Mouse (Mus musculus) G1E (cell line): ENCODE measurements around the gene Nod1. TPM values are rescaled to one million over a fixed set of nuclear protein-coding genes. Genes with fewer than 3 reads are reported as not detected.

Source experiments
- ATAC-seq: 2 replicates; pipeline ENCODE4 v1.8.0; 2016; ENCODE audit warnings: mild to moderate bottlenecking; ENCODE audit not compliant: insufficient number of reproducible peaks, poor library complexity, low FRiP score, severe bottlenecking; ENCODE audit errors: extremely low read depth
- DNase-seq: peaks from one replicate; pipeline ENCODE4 v3.0.0; 2012; ENCODE audit warnings: low spot score
- H3K27me3 ChIP-seq: 2 replicates; pipeline ENCODE4 v1.6.1; 2012; ENCODE audit warnings: mild to moderate bottlenecking, low read length, inconsistent platforms; ENCODE audit not compliant: insufficient read depth
- H3K36me3 ChIP-seq: replicated peaks from 2 replicates; pipeline ENCODE3; 2012; ENCODE audit warnings: mild to moderate bottlenecking, inconsistent platforms
- H3K4me1 ChIP-seq: 2 replicates; pipeline ENCODE4 v1.6.1; 2012; ENCODE audit warnings: low read depth, low read length, inconsistent platforms, mixed read lengths; ENCODE audit not compliant: insufficient read depth
- H3K4me3 ChIP-seq: 2 replicates; pipeline ENCODE4 v1.5.1; 2012; ENCODE audit warnings: low read depth, mild to moderate bottlenecking, inconsistent platforms, low read length, moderate library complexity, mixed read lengths
- H3K9me3 ChIP-seq: replicated peaks from 2 replicates; pipeline ENCODE4 v1.6.1; 2012; ENCODE audit warnings: inconsistent platforms
- CTCF ChIP-seq: IDR thresholded peaks from 2 replicates; pipeline ENCODE4 v1.5.1; 2012; ENCODE audit warnings: low read depth, low read length, inconsistent platforms, mixed read lengths
- GATA1 ChIP-seq: IDR thresholded peaks from 2 replicates; pipeline ENCODE4 v1.6.1; 2012; ENCODE audit warnings: borderline replicate concordance, low read length, inconsistent platforms, mixed read lengths
- GATA2 ChIP-seq: IDR thresholded peaks from 2 replicates; pipeline ENCODE4 v1.6.1; 2012; ENCODE audit warnings: low read depth, low read length, inconsistent platforms, borderline replicate concordance
- POLR2AphosphoS5 ChIP-seq: IDR thresholded peaks from 2 replicates; pipeline ENCODE4 v1.6.1; 2012; ENCODE audit warnings: low read depth, low read length, inconsistent platforms; ENCODE audit not compliant: insufficient replicate concordance
- TAL1 ChIP-seq: conservative IDR thresholded peaks from 2 replicates; pipeline ENCODE4 v1.6.1; 2012; ENCODE audit warnings: low read depth, low read length, inconsistent platforms, mixed read lengths
- polyA plus RNA-seq: library from polyadenylated mRNA; stranded (reverse); fragments of >175 nt; gene quantifications from 2 replicates; pipeline ENCODE4 v1.2.3, GENCODE M21; 2012
- total RNA-seq, 2 experiments: library from RNA; stranded (forward) in 1 of 2; stranded (reverse) in 1 of 2; fragments of 200-1000 nt in 1 of 2; fragments of >200 nt in 1 of 2; fragmentation: Nextera tagmentation in 1 of 2; gene quantifications; 2 replicates each; pipeline ENCODE4 v1.2.3; 2014 to 2017

The Nod1 gene
- total and polyA plus RNA-seq, 3 experiments = 0.03 to 0.11 TPM; not detected in 1

DNA sequence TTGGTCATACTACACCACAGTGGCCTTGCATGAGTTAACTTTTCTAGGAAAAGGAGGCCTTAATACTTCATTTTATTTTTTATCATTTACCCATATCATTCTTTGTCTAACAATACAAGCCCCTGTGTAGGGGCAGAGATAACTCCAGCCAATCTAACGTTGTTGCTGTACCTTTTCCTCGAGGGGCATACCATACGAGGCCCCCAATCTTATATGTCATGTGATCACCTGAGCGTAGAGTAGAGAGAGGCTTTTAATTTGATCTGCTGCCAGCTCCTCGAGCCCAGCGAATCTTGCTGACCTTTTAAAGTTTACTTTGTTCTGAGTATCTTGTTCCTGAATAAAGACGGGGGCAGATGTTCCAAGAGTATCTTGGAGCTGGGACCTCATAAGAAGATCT, 40.1 kb upstream of the Nod1 start:
- no peaks in the 10 kb centered on the region for H3K36me3 ChIP-seq
- H3K4me1 ChIP-seq = peaks cover 12% of the 10 kb centered on the region
- TF ChIP-seq GATA1 (no peak), POLR2AphosphoS5 (no peak), GATA2 (no peak), CTCF (no peak), TAL1 (no peak)
- ATAC-seq (no peak), DNase-seq (no peak)
- peaks cover 34% of the 10 kb centered on the region for H3K27me3 ChIP-seq
- no peak overlapping the region for H3K4me3 ChIP-seq
- no peaks in the 10 kb centered on the region for H3K9me3 ChIP-seq

DNA sequence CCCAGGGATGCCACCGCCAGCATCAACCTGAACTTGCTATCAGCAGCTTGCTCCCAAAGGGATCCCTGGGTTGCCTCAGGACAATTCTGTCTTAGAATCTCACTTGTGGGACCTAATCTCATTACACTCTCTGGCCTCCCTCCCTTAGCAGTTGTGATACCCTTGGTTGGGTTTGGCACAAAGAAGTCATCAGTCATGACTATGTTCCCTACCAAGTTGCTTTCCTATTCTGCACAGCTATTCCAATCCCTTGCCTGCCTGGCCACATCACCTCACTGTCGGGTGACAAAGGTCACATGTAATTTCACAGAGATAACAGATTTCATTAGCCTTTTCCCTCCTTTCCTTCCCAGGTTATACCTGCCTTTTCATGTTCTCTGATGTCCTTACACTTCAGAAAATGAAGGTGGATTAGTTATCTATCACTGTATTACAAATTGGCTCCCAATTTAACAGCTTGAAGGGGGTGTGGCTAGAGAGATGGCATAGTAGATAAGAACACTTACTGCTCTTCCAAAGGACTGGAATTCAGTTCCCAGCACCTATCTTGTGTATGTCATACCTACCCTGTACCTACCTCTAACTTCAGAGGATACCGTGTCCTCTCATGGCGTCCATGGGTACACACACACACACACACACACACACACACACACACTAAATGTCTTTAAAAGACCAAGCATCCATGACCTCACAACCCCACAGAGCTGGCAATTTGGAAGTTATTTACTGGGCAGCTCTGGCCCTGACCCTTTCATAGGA, 38.1 kb upstream of the Nod1 start:
- H3K27me3 ChIP-seq = peaks cover 36% of the 10 kb centered on the region
- H3K4me1 ChIP-seq = no peaks in the 10 kb centered on the region
- DNase-seq = no peak
- no peaks in the 10 kb centered on the region for H3K9me3 ChIP-seq
- H3K36me3 ChIP-seq = no peaks in the 10 kb centered on the region
- no peak overlapping the region for H3K4me3 ChIP-seq
- no peak for ATAC-seq
- no peak for TF ChIP-seq GATA1

DNA sequence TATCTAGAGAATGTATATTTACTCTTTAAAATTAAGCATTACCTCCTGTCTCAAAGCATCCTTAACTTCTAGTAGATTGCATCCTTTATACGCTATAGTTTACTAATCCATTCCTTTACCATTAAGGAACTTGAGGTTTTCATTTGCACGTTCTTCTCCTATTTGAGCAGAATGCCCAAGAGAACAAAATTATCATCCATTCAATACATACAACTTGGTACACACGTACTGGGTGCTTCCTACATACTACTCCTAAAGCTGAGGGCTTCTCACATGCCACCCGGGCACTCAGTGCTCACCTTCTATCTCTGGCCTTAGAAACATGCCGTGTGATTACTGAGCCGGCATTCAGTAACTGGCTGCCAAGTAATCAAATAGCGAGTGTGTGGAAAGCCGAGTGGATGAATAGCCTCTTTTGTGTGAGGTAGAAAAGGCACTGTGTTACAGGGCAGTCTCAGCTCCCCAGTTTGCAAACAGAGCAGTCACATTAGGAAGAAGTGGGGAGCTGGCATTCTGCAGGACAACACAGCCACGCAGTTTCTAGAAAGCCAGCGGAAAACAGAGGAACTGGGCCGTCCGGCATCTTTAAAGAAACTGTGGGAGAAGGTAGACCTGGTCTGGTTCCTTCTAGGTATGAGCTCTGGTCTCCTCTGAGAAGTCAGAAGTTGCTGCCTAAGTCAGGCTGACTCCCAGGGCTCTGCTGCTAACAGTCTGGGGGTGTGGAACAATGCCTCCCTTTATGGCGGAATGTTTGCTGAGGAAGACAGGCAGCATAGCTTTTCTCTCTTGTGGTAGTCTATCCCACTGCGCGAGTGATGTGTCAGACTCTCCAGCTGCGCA, 37.2 kb upstream of the Nod1 start:
- no peak for TF ChIP-seq GATA1
- TF ChIP-seq TAL1 = no peak
- TF ChIP-seq POLR2AphosphoS5 = no peak
- no peak for TF ChIP-seq GATA2
- H3K36me3 ChIP-seq = no peaks in the 10 kb centered on the region
- H3K27me3 ChIP-seq = peaks cover 33% of the 10 kb centered on the region
- ATAC-seq = no peak
- no peak for DNase-seq
- no peaks in the 10 kb centered on the region for H3K9me3 ChIP-seq
- H3K4me3 ChIP-seq = no peak overlapping the region
- H3K4me1 ChIP-seq = no peaks in the 10 kb centered on the region

DNA sequence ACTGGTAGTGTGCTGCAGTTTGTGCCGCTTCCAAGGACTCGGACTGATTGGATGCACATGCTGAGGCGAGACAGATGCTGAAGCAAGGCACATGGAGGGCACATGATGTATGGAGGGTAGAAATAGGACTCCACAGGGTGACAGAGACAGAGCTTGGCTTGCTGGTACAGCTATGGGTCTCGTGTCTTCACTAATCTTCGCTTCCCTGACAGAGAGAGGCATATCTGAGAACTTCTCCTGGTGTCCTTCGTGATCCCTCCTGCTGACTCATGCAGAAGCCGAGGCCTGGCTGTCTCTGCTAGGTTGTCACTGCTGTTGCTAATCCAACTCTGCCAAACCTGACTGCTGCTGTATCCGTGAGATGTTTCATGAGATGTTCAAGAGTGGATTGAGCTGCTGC, 36.0 kb upstream of the Nod1 start:
- Histone ChIP-seq H3K4me1 (no peaks in the 10 kb centered on the region), H3K27me3 (peaks cover 33% of the 10 kb centered on the region), H3K9me3 (no peaks in the 10 kb centered on the region), H3K36me3 (no peaks in the 10 kb centered on the region), H3K4me3 (no peak overlapping the region)
- ATAC-seq = no peak
- TF ChIP-seq POLR2AphosphoS5 = no peak
- TF ChIP-seq GATA2 = no peak
- TF ChIP-seq CTCF = no peak
- no peak for TF ChIP-seq TAL1
- TF ChIP-seq GATA1 = no peak
- DNase-seq = no peak

DNA sequence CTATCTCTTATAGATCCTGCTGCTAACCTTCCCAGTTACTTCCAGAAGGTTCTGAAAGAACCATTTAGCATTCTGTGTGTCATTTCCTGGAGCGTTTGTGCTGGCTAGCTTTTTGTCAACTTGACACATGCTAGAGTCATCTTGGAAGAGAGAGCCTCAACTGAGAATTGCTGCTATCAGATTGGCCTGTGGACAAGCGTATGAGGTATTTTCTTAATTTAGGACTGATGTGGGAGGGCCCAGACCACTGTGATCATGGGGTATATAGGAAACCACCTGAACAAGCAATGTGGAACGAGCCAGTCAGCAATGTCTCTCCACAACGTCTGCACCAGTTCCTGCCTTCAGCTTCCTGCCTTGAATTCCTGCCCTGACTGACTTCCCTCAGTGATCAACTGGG, 31.1 kb upstream of the Nod1 start:
- Histone ChIP-seq H3K4me3 (no peak overlapping the region), H3K4me1 (no peaks in the 10 kb centered on the region; the same call in 1 of the 2 replicates), H3K9me3 (no peaks in the 10 kb centered on the region), H3K27me3 (peaks cover 39% of the 10 kb centered on the region), H3K36me3 (no peaks in the 10 kb centered on the region)
- DNase-seq (no peak), ATAC-seq (no peak)
- TF ChIP-seq CTCF = no peak
- TF ChIP-seq POLR2AphosphoS5 = no peak
- no peak for TF ChIP-seq TAL1
- no peak for TF ChIP-seq GATA1
- TF ChIP-seq GATA2 = no peak

DNA sequence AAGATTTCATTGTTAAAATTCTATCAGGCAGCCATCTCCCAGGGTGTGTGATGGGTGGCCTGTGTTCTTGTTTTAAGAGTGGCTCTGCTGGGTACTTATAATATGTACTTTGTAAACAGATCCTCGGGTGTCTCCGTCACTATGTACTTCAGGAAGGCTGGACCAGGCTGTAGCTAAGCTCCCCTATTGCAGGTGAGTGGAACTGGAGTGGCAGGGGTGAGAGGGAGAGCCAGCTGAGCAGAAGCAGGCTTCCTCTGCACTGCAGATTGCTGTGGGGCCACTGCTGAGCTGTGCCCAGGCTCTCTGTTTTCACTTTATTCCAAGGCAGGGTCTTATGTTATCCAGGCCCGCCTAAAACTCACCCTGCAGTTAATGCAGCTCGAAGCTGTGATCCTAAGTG, 30.0 kb upstream of the Nod1 start:
- no peak for DNase-seq
- Histone ChIP-seq H3K36me3 (no peaks in the 10 kb centered on the region), H3K9me3 (no peaks in the 10 kb centered on the region), H3K4me3 (no peak overlapping the region), H3K4me1 (no peaks in the 10 kb centered on the region; the same call in 1 of the 2 replicates), H3K27me3 (peaks cover 35% of the 10 kb centered on the region)
- no peak for ATAC-seq
- TF ChIP-seq GATA2 (no peak), CTCF (no peak), GATA1 (no peak), TAL1 (no peak), POLR2AphosphoS5 (no peak)
